Mouse (Mus musculus): ENCODE measurements around the gene Vmn2r111.
"Not testable (repeated sequence)": the region's sequence is repeated elsewhere in the genome, so short reads cannot be mapped to it uniquely, and the experiment has no call there.

Vmn2r111 gene

GRCm38 (mm10) chr17:22573382-22573781, at the start of gene Vmn2r111:
Gene Vmn2r111, minus strand, starts transcription at chr17:22573482.
- DNase-seq (ENCODE audit: low read depth, low spot score): not testable (repeated sequence)

- DNase-seq (ENCODE audit: low read depth, low spot score): not testable (repeated sequence)
These were observed 27.4 kb upstream of the Vmn2r111 start, which contains the start of gene Vmn2r112 for GRCm38 (mm10) chr17:22600651-22601050. Gene Vmn2r112, plus strand, starts transcription at chr17:22600951.

GRCm38 (mm10) chr17:22520467-22520866, 52.8 kb downstream of the Vmn2r111 start:
- DNase-seq (ENCODE audit: low read depth, low spot score): not testable (repeated sequence)

GRCm38 (mm10) chr17:22520037-22520436, 53.2 kb downstream of the Vmn2r111 start:
- not testable (repeated sequence) for DNase-seq (ENCODE audit: low read depth, low spot score)

- DNase-seq (ENCODE audit: low read depth, low spot score): no peak
These were observed 76.2 kb downstream of the Vmn2r111 start for GRCm38 (mm10) chr17:22497120-22497519.

Measured in brain, adult 2 months (tissue).